Comparison of ENCODE assay signal across 8 mouse cellular contexts in genomic region chr11:90249701-90250141, GRCm38 (mm10). TPM values are rescaled to one million over a fixed set of nuclear protein-coding genes. Genes with fewer than 3 reads are reported as not detected.
DNase-seq lines count a peak whose midpoint lies in the region; ATAC-seq lines count a peak whose summit lies in the region.

No protein-coding gene starts in this region.

- peak overlapping the region; percentile 76 for H3K4me2 ChIP-seq in hindbrain, embryonic 15.5 days
- H3K4me2 ChIP-seq in midbrain, embryonic 14.5 days (ENCODE audit: low read length) = peak overlapping the region; percentile 62

- peak; percentile 42 for ATAC-seq in hindbrain, embryonic 15.5 days (ENCODE audit: low FRiP score, low read depth)
- no peak; the same call in none of the 2 replicates for ATAC-seq in midbrain, embryonic 14.5 days (ENCODE audit: low FRiP score, low TSS enrichment)

- no peaks in the 10 kb centered on the region for H3K36me3 ChIP-seq in hindbrain, embryonic 15.5 days
- H3K36me3 ChIP-seq in midbrain, embryonic 14.5 days (ENCODE audit: control insufficient read depth, insufficient read depth, low read length) = no peaks in the 10 kb centered on the region

- H3K4me1 ChIP-seq in hindbrain, embryonic 15.5 days (replicated peaks) = peaks cover 35% of the 10 kb centered on the region
- H3K4me1 ChIP-seq in midbrain, embryonic 14.5 days (ENCODE audit: control insufficient read depth, insufficient read depth, low read length) = peaks cover 25% of the 10 kb centered on the region

- intact Hi-C loops in gastrocnemius, postnatal 14 days (cut with DNase I; ENCODE audit: low total_unique reads) = no loop called here

- peak; percentile 60 for DNase-seq in embryo, embryonic 10 days (ENCODE audit: low spot score)
- DNase-seq in embryo, embryonic 11 days = no peak
- peak; percentile 62 for DNase-seq in thymus, postnatal 0 days (ENCODE audit: low spot score)
- no peak for DNase-seq in thymus, postnatal 25 days
- DNase-seq in midbrain, embryonic 14.5 days = no peak
- DNase-seq in urinary bladder, postnatal 14 days (ENCODE audit: low spot score) = no peak
- DNase-seq in gastrocnemius, postnatal 14 days = no peak

- H3K9me3 ChIP-seq in hindbrain, embryonic 15.5 days = no peaks in the 10 kb centered on the region
- no peaks in the 10 kb centered on the region for H3K9me3 ChIP-seq in midbrain, embryonic 14.5 days (ENCODE audit: control insufficient read depth, low read length)

- H3K27me3 ChIP-seq in hindbrain, embryonic 15.5 days = no peaks in the 10 kb centered on the region
- no peaks in the 10 kb centered on the region for H3K27me3 ChIP-seq in midbrain, embryonic 14.5 days (ENCODE audit: control insufficient read depth, insufficient read depth, low read length)

- peak overlapping the region; percentile 94 for H3K9ac ChIP-seq in hindbrain, embryonic 15.5 days
- peak overlapping the region; percentile 86 for H3K9ac ChIP-seq in midbrain, embryonic 14.5 days (replicated peaks; ENCODE audit: low read length)

- H3K4me3 ChIP-seq in hindbrain, embryonic 15.5 days = peak overlapping the region; percentile 89
- H3K4me3 ChIP-seq in midbrain, embryonic 14.5 days (replicated peaks; ENCODE audit: low read depth, low read length) = peak overlapping the region; percentile 84

- H3K27ac ChIP-seq in hindbrain, embryonic 15.5 days (replicated peaks) = peak overlapping the region; percentile 96
- H3K27ac ChIP-seq in midbrain, embryonic 14.5 days (replicated peaks; ENCODE audit: low read depth, low read length) = peak overlapping the region; percentile 94

- under 1% methylated on average over 22 of the region's 22 CpGs for WGBS in hindbrain, embryonic 15.5 days
- under 1% methylated on average over 22 of the region's 22 CpGs for WGBS in midbrain, embryonic 14.5 days

RNA-seq across cellular contexts. Expression of gene Mmd, which starts 0.5 kb away (rescaled TPM):
- 18.3 and 19.2 TPM in 2 replicates for polyA plus RNA-seq in thymus, postnatal 0 days (2015; fragmentation: Nextera tagmentation; extraction: Ambion mirVana)
- 110 and 124 TPM in 2 replicates for polyA plus RNA-seq in hindbrain, embryonic 15.5 days (2015; fragmentation: Nextera tagmentation; extraction: Ambion mirVana)
- 91.2 and 93.6 TPM in 2 replicates for polyA plus RNA-seq in midbrain, embryonic 14.5 days (2014; fragmentation: Nextera tagmentation; extraction: Ambion mirVana)
- 10 to 100 TPM in 1 of 2 experiments, 1 to 10 TPM in 1; 7.8 to 10.7 TPM for total RNA-seq in gastrocnemius, postnatal 14 days (2021)

Comparison
In these comparisons a context has a peak if more than half of its experiments do, and no peak if none do; other contexts are left out.
1. DNase-seq: peak in embryo, embryonic 10 days (single experiment) and thymus, postnatal 0 days (single experiment); none in embryo, embryonic 11 days (single experiment), thymus, postnatal 25 days (single experiment), midbrain, embryonic 14.5 days (single experiment), urinary bladder, postnatal 14 days (single experiment) and gastrocnemius, postnatal 14 days (single experiment).